Mouse (Mus musculus) mouse embryonic stem cell (cell line): ENCODE results near the gene Lypd3.

ENCODE experiments used
- in situ Hi-C, 2 experiments: fragments of 300-500 bp; cut with MboI; formaldehyde crosslinking; loops; 1 replicate in 1 of 2; 3 replicates in 1 of 2; pipeline ENCODE4 v1.14.3; 2019 to 2020; ENCODE audit warnings: low sequenced_read_pairs in 2 of 2, low pct_unique_long_range_greater_than_20kb in 1 of 2, mixed read lengths in 1 of 2; ENCODE audit not compliant: unreplicated experiment in 1 of 2

The Lypd3 gene

DNA sequence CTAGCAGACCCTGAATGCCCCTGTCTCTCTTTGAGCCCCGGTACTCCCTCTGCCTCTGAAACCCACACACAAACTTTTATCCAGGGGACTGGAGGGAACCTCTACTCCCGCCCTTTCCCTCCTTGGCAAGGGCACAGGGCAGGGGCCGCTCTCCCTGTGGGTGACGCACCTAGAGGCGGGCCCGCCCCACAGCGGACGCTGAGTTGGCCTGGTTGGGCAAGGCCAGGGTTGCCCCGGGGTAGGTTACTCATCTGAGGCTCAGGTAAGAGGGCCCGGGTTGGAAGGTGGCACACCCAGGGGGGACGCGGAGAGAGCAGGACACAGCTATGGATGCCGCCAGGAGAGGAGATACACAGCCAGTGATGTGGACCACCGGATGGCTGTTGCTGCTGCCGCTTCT is at the start of gene Lypd3:
TSS of gene Lypd3 (plus strand) at position 287 of the 400 bp plus-strand sequence.
- in situ Hi-C loops, result no loop called here

DNA sequence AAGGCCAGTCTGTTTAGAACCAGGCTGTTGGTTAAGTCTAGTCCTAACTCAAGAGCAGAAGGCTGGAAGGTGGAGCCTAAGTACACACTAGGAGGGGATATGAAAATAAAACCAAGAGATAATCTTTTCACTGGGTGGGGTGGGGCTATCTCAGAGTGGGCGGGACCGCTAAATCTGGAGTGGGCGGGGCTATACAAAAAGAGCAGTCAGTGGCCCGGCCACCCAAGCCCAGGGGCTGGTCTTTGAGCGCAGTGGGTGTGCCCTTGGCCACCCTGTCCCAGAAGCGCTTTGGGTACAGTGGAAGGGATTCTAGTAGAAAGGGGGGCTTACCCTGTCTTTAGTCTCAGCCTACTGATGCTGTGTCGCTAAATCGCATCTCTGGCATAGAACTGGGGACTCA is 49.5 kb upstream of the Lypd3 start:
- in situ Hi-C loops, result no loop called here

DNA sequence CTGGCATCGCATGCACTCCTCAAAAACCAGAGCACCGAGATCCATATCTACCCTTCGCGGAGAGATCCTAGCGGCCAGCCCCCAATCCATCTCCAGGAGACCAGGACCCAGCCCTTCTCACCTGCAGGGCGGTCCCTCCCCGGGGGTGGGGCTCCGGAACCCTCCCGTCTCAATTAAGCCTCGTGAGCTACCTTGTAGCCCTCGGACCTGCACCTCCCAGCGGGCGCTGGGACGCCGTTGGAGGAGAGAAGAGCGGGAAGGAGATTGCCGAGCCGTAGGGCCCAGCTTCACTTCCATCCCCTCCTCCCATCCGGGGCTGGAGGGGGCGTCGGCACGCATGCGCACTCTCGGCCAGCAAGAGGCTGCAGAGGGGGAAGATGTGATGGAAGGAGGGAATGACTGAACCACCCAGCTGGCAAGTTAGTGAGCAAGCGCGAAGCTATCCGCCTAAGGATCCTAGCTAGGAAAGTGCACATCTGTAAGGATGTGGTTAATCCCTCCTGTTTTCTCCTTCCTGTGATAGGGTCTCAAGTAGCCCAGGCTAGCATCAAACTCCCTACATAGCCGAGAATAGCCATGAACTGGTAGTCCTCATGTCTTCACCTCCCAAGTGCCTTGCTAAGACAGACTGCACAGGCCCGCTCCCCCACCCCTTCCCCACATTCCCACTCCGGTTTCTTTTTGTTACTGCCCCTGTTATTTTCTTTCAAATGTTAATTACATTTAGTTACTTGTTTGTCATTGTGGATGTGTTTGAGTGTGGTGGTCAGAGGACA is 48.8 kb upstream of the Lypd3 start, which contains the start of the genes Ethe1 and Zfp575:
TSS of gene Ethe1 (plus strand) at position 214 of the 776 bp plus-strand sequence.
TSS of gene Zfp575 (minus strand) at position 312 of the 776 bp plus-strand sequence.
- in situ Hi-C loops, result no loop called here

DNA sequence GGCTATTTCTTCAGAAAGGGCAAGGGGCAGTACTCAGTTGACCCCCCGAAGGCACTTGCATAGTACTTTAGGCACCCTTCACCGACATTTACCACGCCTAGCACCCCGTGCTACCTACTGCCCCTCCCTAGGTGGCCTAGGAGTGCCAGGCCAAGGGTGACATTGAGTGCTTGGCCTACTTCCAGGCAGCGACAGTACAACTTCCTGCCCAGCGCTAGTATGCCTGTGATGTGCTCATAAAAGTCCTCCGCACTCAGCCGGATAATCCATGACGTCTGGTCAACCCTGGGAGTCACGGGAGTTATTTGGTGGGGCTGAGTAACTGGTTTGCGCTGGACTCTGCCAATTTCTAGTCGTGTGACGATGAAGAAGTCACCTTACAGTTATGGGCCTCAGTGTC is 48.0 kb upstream of the Lypd3 start:
- in situ Hi-C loops, result no loop called here

DNA sequence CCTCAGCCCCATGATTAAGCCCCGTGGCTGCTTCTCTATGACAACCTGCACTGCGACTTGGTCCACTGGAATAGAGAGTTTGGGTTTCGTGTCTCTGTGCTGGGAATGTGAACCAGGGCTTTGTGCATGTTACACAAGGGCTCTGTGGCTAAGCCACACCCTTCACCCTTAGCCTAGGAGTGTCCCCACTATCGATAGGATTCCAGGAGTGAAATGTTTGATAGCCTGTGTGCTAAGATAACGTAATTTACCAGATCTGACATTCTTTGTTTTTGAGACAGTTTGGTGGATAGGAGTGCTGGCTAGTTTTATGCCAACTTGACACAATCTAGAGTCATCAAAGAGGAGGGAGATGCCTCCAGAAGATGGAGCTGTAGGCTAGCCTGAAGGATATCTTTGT is 44.6 kb upstream of the Lypd3 start:
- in situ Hi-C loops, result no loop called here

DNA sequence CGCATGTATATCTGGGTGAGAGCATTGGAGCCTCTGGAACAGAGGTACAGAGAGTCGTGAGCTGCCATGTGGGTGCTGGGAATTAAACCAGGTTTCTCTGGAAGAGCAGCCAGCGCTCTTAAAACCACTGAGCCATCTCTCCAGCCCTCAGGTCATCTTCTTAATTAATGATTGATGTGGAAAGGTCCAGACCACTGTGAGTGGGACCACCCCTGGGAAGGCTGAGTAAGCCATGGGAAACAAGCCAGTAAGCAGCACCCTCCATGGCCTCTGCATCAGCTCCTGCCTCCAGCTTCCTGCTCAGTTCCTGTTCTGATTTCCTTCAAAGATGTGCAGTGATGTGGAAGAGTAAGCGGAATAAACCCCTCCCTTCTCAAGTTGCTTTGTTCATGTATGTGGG is 44.2 kb upstream of the Lypd3 start:
- in situ Hi-C loops, result no loop called here

DNA sequence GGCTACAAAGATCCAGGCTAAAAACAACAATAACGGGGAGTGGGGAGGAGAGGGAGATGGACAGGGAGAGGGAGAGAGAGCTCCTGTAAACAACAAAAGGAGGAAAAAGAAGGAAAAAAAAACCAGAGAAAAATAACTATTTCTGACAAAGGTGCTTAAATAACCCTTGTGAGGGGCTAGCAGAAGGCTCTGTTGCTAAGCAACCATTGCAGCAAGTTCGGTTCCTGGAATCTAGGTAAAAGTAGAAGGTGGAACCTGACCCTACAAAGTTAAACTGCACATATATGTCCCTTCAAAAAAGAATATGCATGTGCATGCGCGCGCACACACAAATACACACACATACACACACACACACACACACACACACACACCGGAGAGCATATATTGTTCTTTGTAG is 43.6 kb upstream of the Lypd3 start:
- in situ Hi-C loops, result no loop called here

DNA sequence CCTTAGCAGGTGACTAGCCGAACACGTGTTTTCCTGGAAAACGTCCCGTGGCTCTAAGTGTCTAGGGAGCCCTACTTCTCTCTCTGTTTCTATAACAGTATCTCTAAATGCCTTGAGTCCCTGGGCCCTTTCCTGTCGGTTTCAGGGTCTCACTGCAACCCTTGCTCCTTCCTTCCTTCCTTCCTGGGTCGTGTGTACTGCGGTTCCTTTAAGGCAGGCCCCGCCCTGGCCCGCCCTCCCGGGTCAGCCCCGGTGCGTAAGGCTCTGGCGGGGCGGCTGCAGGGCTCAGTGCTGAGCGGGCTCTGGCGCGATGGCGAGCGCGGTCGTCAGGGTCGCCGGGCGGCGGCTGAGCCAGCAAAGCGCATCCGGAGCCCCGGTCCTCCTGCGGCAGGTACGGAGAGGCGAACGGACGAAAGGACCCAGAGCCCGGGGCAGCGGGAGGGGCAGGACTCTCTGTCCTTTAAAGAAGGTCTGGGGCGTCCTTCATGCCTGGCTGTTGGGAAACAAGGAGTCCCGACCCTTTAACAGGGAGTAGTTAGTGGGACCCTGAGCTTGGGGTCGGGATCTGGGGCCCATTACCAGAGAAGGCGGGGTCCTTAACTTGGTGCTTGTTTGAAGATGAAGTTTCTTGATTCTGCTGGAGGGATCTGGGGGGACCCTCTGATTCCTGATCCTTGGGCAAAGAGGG is 42.6 kb upstream of the Lypd3 start:
- in situ Hi-C loops, result no loop called here

DNA sequence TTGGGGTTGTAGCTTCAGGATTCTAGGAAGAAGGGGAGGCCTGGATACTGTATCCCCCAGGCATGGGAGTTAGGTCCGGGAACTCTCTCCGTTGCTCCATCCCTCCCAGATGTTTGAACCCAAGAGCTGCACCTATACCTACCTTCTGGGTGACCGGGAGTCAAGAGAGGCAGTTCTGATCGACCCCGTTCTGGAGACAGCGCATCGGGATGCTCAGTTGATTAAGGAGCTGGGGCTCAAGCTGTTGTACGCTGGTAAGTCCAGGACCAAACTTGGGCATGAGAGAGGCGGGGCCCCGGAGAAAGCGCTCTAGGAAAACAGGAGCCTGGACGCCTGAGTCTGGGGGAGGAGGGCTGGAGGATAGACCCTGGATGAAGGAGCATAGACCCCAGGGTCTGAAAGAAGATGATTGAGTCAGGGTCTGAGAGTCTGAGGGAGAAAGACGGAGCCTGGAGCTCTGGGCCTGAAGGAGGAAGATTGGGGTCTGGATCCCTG is 42.0 kb upstream of the Lypd3 start:
- in situ Hi-C loops, result no loop called here

DNA sequence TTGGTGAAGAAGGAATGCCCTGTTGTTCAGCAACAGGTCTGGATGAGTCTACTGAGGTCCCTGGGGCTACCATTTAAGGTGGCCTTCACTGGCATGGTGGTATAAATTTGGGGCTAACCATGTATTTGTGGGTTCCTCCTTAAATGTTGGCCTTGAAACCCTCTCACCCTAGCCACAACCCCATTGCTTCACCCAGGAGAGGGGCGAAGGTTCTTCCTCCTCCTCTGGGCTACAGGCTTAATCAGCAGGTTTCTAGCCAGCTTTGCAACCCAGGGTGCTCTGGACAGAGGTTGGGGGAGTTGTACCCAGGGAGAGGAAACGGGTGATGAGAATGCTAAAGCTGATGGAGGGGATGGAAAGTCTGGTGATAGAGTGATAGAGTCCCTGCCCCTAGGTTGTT is 40.9 kb upstream of the Lypd3 start:
- in situ Hi-C loops, result loop anchor here in 1 of 2 experiments (5.0 kb wide), 2 partner anchors 62 to 63 kb away; partner anchors contain the start of gene Irgq

DNA sequence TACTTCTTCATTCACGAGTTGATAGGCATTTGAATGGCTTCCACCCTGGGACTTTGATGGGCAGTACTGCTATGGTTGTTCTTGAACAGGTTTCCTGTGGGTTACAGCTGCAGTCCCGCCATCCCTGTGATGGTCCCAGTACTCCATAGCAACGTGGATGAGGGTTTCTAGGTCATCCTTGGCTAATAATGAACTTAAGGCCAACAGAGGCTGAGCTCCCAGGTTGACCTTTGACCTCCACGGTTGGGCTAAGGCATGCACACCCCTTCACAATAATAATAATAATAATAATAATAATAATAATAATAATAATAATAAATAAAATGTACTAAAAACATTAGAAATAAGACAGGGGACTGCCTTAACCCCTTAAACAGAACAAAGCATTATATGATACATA is 38.2 kb upstream of the Lypd3 start:
- in situ Hi-C loops, result loop anchor here in 1 of 2 experiments (5.0 kb wide), 2 partner anchors 59 to 66 kb away; partner anchors contain the start of gene Irgq

DNA sequence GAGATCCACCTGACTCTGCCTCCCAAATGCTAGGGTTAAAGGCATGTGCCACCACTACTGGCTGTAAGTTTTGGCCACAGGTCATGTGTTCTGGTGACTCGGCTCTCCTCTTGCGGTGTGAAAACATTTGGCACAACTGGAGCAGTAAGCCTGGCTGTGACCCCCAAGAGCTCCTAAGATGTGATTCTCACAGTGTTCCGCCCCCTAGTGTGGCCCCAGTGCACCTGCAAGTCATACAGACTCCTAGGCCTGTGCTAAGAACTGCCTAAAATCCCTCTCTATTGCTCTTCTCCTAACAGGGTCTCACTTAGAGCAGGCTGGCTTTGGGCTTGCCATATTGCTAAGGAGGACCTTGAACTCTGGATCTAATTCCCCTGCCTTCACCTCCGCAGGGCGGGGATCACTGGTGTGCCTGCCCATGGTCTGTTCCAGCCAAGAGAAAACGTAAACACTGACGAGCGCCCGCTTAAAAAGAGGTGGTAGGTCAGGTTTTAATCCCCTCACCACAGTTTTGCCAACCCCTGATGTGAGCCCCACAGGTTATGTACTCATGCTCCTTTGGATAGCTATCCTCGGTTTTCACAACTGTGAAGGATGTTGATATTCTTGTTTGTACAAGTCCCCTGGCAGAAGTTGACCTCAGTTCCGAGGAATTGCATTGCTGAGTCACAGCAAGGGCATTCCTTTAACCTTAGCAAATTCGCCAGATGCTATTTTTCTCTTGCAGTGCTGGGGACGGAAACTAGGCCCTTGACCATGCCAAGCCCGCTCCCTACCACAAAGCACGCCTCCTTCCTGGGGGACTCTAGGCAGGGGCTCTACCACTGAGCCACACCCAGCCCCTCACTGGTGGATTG is 36.9 kb upstream of the Lypd3 start:
- in situ Hi-C loops, result loop anchor here (5.0 to 10.0 kb wide), 3 partner anchors 55 to 67 kb away; partner anchors contain the start of gene Irgq (in 1 of the 2)

DNA sequence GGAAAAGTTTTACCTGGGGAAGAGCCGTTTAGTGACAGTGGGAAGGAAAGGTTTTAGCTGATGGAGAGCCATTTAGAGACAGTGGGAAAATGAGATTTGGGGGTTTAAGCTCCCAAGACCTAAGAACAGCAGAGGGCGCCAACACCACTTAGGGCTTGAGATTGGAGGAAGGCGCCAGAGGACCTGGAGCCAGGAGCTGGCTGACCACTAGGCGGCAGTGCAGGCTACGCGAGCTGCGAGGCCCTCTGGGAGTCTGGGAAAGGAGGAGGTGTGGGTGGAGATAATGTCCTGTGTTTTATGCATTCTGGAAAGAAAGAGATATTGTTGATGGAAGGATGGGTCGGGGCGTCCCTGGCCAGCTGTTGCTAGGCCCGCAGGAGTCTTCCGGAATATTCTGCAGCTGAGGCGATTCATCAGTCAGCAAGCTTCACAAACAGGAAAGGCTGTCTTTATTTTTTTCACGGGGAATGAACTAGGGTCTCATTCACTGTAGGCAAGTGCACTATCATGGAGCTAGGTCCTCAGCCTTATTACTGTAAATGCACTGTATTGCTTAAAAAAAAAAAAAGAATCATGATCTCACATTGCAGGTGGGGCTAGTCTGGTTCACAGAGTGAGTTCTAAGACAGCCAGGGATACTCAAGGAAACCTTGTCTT is 35.3 kb upstream of the Lypd3 start:
- in situ Hi-C loops, result loop anchor here in 1 of 2 experiments (10.0 kb wide), 1 partner anchor 54 kb away; no protein-coding TSS in a partner anchor

DNA sequence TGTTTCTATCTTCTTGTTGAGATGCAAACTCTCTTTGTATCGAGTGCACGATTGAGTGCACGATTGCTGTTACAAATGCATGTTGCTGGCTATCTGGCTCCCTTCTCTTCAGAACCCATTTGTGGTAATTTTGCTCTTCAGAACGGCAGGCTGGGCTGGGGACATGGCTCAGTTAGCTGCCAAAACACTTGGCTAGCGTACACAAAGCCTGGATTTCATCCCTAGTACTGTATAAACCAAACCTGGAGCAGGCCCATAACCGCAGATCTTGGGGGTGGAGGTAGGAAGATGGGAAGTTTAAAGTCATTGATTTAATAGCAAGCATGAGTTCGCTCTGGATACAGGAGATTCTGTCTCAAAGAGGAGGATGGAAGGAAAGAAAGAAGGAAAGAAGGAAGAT is 30.8 kb upstream of the Lypd3 start:
- in situ Hi-C loops, result loop anchor here in 1 of 2 experiments (10.0 kb wide), 1 partner anchor 49 kb away; no protein-coding TSS in a partner anchor

DNA sequence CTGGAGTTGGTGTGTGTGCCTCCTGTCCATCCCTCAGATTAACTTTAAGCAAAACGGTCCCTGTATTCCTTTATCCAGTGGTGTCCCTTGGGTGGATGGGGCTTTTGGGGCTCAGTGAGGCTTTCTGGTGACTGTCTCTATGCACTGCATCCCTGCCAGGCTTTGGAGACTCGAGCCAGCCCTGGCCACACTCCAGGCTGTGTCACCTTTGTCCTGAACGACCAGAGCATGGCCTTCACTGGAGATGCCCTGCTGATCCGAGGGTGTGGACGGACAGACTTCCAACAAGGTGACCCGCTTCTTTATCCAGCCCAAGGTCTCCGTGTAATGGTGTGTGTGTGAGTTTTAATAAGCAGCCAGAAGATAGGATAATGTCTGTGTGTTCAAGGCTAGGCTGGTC is 30.3 kb upstream of the Lypd3 start:
- in situ Hi-C loops, result loop anchor here in 1 of 2 experiments (10.0 kb wide), 1 partner anchor 49 kb away; no protein-coding TSS in a partner anchor

DNA sequence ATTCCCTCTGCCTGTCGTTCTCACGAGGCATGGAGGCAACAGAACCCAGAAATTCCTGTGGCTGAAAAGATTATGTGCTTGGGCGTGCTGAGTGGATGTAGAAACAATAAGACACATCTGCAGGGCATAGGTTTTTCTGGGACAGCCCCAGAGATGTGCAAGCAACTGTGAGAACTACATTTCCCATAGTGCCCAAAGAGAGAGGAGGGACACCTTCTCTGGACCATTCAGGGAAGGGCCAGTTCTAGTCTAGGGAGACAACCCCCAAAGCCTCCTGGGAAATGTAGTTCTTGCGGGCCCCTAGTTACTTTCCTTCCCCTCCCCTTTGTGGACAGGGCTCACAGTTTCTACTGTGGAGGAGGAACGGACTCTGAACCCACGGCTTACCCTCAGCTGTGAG is 28.3 kb upstream of the Lypd3 start:
- in situ Hi-C loops, result loop anchor here in 1 of 2 experiments (10.0 kb wide), 1 partner anchor 47 kb away; no protein-coding TSS in a partner anchor

DNA sequence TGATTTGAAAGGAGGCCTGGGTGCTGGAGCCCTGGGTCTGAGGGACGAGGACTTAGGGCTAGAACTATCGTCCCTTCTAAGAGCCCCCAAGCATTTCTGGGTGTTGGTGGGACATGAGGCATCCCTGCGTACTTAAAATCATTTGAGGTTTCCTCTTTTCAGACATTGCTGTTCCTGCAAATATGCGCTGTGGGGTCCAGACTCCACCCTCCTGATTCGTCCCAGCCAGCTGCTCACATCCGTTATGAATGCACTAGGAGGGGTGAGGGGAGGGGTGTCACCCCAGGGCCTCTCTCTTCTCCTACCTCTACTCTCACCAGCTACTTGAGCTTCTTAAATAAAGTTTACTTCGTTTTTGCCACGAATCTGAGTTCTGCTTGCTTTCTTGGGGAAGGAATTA is 27.8 kb upstream of the Lypd3 start:
- in situ Hi-C loops, result loop anchor here in 1 of 2 experiments (10.0 kb wide), 1 partner anchor 46 kb away; no protein-coding TSS in a partner anchor
